Mouse (Mus musculus) liver, embryonic 16.5 days (tissue): ENCODE results near the gene Aatk. TPM values are rescaled to one million over a fixed set of nuclear protein-coding genes. Genes with fewer than 3 reads are reported as not detected.
A peak's percentile ranks its signal among the peaks of the same experiment; 100 is the strongest.

Experiments used
- ATAC-seq: fragments of 200-750 bp; cut with Nextera tagmentation; 2 replicates; pipeline ENCODE4 v1.8.0; 2017; ENCODE audit warnings: low read depth, mild to moderate bottlenecking, moderate number of reproducible peaks, moderate library complexity
- H3K27ac ChIP-seq: fragments of 300-500 bp; sonication (generic); 2 replicates; pipeline ENCODE4 v1.5.1; 2014; ENCODE audit warnings: mild to moderate bottlenecking, low read length
- H3K27me3 ChIP-seq: fragments of 300-500 bp; sonication (generic); 2 replicates; pipeline ENCODE4 v1.6.1; 2014; ENCODE audit warnings: low read depth, low read length, mixed read lengths; ENCODE audit not compliant: control insufficient read depth, insufficient read depth
- H3K36me3 ChIP-seq: fragments of 300-500 bp; sonication (generic); 2 replicates; pipeline ENCODE4 v1.6.1; 2014; ENCODE audit warnings: mild to moderate bottlenecking; ENCODE audit not compliant: control insufficient read depth, insufficient read depth
- H3K4me1 ChIP-seq: fragments of 300-500 bp; sonication (generic); 2 replicates; pipeline ENCODE4 v1.6.1; 2014; ENCODE audit warnings: low read depth, low read length, mixed read lengths; ENCODE audit not compliant: control insufficient read depth
- H3K4me2 ChIP-seq: fragments of 300-500 bp; sonication (generic); 2 replicates; pipeline ENCODE4 v1.6.1; 2014; ENCODE audit warnings: low read depth, low read length, mixed read lengths
- H3K4me3 ChIP-seq: fragments of 300-500 bp; sonication (generic); 2 replicates; pipeline ENCODE4 v1.5.1; 2014; ENCODE audit warnings: low read depth, mild to moderate bottlenecking, low read length
- H3K9ac ChIP-seq: fragments of 300-500 bp; sonication (generic); 2 replicates; pipeline ENCODE4 v1.6.1; 2014; ENCODE audit warnings: low read depth, low read length
- H3K9me3 ChIP-seq: fragments of 300-500 bp; sonication (generic); replicated peaks from 2 replicates; pipeline ENCODE4 v1.6.1; 2016; ENCODE audit warnings: low read length; ENCODE audit not compliant: control insufficient read depth
- WGBS: fragments of 180-500 bp; shearing (Covaris S2); extraction: QIAGEN DNeasy Blood & Tissue Kit; methylation state at CpG from one replicate; pipeline ENCODE4 v1.1.7; 2014; ENCODE audit not compliant: insufficient replicate concordance; 5-methylcytosine and 5-hydroxymethylcytosine counted together
- polyA plus RNA-seq: library from polyadenylated mRNA; unstranded; fragments of >200 nt; fragmentation: Nextera tagmentation; extraction: Ambion mirVana; gene quantifications from 2 replicates; pipeline ENCODE4 v1.2.1, GENCODE M21; 2015

Aatk gene
- polyA plus RNA-seq, 1 experiment from 2014 or later: 0.67 TPM

DNA sequence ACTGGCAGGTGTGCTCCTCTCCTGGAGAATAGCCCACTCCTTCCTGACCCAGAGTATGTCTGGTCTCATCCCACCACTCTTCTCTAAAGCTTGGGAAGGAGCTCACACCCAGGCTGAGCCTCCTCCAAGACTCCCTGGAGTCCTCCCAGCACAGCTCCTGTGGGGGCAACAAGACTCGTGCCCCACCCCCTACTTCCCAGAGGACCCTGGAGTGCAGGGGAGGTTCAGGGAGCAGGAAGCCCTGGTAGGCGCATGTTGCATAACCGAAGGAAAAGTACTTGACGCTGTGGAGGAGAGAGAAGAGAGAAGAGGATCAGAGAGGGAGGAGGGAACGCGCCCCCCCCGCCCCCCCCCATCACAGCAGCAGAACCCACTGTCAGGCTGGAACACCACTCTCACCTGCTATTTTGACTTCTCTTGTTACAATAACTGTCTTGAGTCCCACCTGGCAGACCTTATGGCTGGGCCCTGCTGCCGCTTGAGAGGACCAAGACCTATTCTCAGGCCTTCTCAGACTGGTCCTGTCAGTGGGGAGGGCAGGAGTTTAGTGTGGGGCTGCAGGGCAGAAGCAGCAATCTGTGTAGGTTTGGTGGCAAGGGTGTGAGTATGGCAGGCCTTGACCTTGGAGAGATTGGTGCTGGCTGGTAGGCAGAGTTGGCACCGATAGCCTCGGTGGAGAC lies 56.2 kb downstream of the Aatk start:
- H3K27me3 ChIP-seq: no peaks in the 10 kb centered on the region
- H3K27ac ChIP-seq: no peak overlapping the region
- H3K4me3 ChIP-seq: no peak overlapping the region
- no peaks in the 10 kb centered on the region for H3K9me3 ChIP-seq
- 50% methylated on average over 10 of the region's 10 CpGs for WGBS
- H3K36me3 ChIP-seq: no peaks in the 10 kb centered on the region
- no peaks in the 10 kb centered on the region; the same call in 1 of the 2 replicates for H3K4me1 ChIP-seq
- H3K9ac ChIP-seq: no peak overlapping the region
- H3K4me2 ChIP-seq: no peak overlapping the region
- 0 out of 2 replicates have a peak, but pooled peaks have one; percentile 3 for ATAC-seq

DNA sequence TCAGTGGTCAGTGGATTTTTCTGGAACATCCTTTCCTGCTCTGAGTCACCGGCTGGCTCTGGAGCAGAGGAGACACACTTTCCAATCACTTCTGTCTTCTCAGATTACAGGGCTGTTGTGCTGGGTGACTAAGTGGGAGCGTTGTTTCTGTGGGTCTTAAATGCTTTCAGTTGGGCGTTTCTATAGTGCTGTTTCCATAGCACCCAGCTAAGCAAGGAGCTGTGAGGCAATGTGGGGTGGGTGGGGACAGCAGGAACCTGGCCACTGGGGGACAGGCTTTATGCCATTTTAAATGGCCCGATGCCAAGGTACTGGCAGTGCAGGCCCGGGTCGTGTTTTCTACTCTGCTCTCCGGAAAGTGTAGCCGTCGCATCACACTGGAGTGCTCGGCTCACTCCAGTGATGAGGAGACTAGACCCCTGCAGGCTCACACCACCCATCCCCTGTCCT lies 57.8 kb downstream of the Aatk start:
- H3K4me1 ChIP-seq: no peaks in the 10 kb centered on the region; the same call in 1 of the 2 replicates
- no peaks in the 10 kb centered on the region for H3K9me3 ChIP-seq
- H3K36me3 ChIP-seq: no peaks in the 10 kb centered on the region
- H3K27me3 ChIP-seq: no peaks in the 10 kb centered on the region
- H3K27ac ChIP-seq: no peak overlapping the region
- ATAC-seq: no peak
- H3K4me3 ChIP-seq: no peak overlapping the region
- no peak overlapping the region for H3K4me2 ChIP-seq
- 68% methylated on average over 10 of the region's 10 CpGs for WGBS
- no peak overlapping the region for H3K9ac ChIP-seq

DNA sequence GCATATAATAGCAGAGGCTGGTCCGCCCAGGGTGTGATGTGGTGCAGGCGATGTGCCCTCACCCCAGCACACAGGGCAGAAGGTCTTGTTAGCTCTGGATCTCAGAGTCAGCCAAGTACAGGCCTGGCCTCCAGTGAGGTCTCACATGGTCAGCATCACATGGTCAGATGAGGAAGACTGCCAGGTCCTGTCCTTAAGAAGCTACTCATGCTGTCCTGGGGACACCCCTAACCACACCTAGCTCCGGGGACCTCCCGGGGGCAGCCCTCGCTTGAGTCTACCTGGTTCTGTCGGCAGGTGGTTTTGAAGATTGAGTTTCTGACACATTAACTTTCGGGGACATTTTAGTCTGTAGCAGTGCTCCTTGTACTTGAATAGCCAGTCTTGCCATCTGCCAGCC lies 58.6 kb downstream of the Aatk start:
- no peak overlapping the region for H3K9ac ChIP-seq
- WGBS: 64% methylated on average over 7 of the region's 7 CpGs
- no peaks in the 10 kb centered on the region for H3K36me3 ChIP-seq
- H3K27ac ChIP-seq: no peak overlapping the region
- H3K4me2 ChIP-seq: no peak overlapping the region
- no peak for ATAC-seq
- no peaks in the 10 kb centered on the region; the same call in 1 of the 2 replicates for H3K4me1 ChIP-seq
- H3K27me3 ChIP-seq: no peaks in the 10 kb centered on the region
- no peaks in the 10 kb centered on the region for H3K9me3 ChIP-seq
- H3K4me3 ChIP-seq: no peak overlapping the region

DNA sequence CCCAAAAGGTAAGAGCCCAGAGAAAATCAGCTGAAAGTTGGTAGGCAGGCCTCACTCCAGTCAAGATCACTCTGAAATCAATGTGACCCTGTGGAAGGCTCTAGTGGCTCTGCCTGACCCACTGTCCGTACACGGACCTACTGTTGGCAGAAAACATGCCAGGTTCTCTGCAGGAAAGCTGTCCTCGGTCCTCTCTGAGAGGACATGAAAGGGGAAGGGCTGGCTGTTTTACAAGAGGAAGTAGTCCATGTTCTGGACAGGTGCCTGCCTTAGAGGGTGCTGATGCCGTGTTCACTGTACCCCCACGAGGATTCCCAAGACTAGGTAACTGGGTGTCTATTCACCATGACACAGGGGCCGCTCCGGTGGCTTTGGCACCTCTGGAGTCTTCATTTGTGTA lies 59.1 kb downstream of the Aatk start:
- Histone ChIP-seq H3K27me3 (no peaks in the 10 kb centered on the region), H3K27ac (no peak overlapping the region), H3K9me3 (no peaks in the 10 kb centered on the region), H3K36me3 (no peaks in the 10 kb centered on the region), H3K9ac (no peak overlapping the region), H3K4me1 (no peaks in the 10 kb centered on the region; the same call in 1 of the 2 replicates), H3K4me3 (no peak overlapping the region), H3K4me2 (no peak overlapping the region)
- ATAC-seq: no peak
- WGBS: 60% methylated on average over 7 of the region's 7 CpGs

DNA sequence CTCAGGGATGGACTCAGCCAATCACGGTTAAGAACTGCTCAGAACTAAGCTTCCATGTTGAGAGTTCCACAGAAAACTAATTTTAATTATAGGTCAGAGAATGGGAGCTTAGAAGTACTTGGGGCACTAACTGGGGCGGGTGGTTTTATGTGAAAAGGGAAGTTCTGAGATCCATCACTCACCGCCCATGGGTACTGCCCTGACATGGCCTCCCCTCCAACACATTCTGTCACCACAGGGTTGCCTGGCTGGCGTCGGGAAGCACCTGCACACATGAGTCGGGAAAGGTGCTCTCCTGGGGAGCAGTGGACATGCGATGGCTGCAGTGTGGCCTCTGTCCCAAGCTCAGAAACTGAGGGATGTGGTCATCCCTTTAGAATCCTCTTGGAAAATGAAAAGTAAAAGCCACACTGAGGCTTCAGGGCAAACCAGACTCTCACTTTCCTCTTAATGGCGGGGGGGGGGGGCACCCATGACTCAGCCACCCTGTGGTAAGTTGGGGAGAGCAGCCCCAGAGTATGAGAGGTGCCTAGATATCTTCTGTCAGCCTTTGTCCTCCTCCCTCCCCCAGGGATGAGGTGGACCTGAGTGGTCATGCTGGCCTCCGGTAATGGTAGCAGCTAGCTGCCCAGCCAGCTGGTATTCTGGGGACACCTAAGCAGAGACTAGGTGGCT lies 60.1 kb downstream of the Aatk start:
- H3K4me2 ChIP-seq: no peak overlapping the region
- no peaks in the 10 kb centered on the region for H3K36me3 ChIP-seq
- ATAC-seq: no peak
- H3K4me3 ChIP-seq: no peak overlapping the region
- H3K9me3 ChIP-seq: no peaks in the 10 kb centered on the region
- H3K9ac ChIP-seq: no peak overlapping the region
- no peaks in the 10 kb centered on the region; the same call in 1 of the 2 replicates for H3K4me1 ChIP-seq
- no peak overlapping the region for H3K27ac ChIP-seq
- no peaks in the 10 kb centered on the region for H3K27me3 ChIP-seq
- WGBS: 43% methylated on average over 9 of the region's 9 CpGs

DNA sequence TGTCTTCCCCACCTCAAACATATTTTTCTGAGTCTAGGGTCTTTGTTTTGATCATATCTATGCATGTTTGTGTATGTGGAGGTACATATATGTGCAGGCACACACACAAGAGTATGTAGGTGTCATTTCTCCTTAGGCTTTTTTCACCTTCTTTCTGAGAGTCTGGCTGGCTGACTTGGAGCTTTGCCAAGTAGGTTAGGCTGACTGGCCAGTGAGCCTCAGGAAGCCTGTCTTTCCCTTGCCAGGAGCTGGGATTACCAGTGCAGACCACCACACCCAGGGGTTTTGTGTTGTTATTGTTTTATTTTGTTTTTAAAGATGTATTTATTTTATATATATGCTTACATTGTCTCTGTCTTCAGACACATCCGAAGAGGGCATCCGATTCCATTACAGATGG lies 63.8 kb downstream of the Aatk start:
- H3K27ac ChIP-seq: no peak overlapping the region
- no peak overlapping the region for H3K4me2 ChIP-seq
- WGBS: 75% methylated on average over 2 of the region's 2 CpGs
- H3K4me1 ChIP-seq: no peaks in the 10 kb centered on the region; the same call in 1 of the 2 replicates
- H3K9ac ChIP-seq: no peak overlapping the region
- H3K4me3 ChIP-seq: no peak overlapping the region
- H3K9me3 ChIP-seq: no peaks in the 10 kb centered on the region
- no peaks in the 10 kb centered on the region for H3K36me3 ChIP-seq
- no peaks in the 10 kb centered on the region for H3K27me3 ChIP-seq
- ATAC-seq: no peak

DNA sequence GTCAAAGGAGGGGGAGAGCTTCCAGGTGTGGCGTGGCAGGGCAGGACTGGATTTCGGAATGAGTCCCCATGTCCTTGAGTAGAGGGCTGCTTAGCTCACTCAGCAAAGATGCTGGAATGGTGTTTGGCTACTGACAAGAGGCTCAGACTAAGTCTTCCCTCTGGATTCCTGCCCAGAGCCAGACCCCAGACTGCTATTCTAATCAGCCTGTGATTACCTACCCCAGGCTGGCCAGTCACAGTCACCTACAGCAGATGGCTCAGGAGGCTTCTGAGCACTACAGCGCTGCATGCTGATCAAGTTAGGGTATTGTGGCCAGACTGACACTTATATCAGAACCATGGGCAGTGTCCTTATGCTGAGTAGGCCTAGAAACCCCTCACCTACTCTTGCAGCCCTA lies 64.7 kb downstream of the Aatk start:
- no peak for ATAC-seq
- H3K36me3 ChIP-seq: no peaks in the 10 kb centered on the region
- no peak overlapping the region for H3K4me3 ChIP-seq
- WGBS: 71% methylated on average over 3 of the region's 3 CpGs
- H3K9me3 ChIP-seq: no peaks in the 10 kb centered on the region
- no peak overlapping the region for H3K27ac ChIP-seq
- no peaks in the 10 kb centered on the region; the same call in 1 of the 2 replicates for H3K4me1 ChIP-seq
- no peaks in the 10 kb centered on the region for H3K27me3 ChIP-seq
- H3K9ac ChIP-seq: no peak overlapping the region
- no peak overlapping the region for H3K4me2 ChIP-seq

DNA sequence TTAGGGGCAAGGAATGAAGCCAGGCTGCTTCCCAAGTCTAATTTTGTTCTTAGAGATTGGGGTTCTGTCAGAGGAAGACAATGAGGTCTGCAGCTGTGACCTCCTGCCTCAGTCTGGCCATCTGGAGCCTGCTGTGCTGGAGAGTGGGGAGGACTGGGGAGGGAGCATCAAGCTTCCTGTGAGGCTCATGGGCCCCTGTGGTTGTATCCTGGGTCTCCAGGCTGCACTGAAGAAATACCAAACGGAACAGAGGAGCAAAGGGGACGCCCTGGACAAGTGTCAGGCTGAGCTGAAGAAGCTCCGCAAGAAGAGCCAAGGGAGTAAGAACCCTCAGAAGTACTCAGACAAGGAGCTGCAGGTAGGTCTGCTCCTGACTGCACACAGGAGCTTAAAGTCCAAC lies 65.2 kb downstream of the Aatk start:
- 51% methylated on average over 3 of the region's 3 CpGs for WGBS

More for the DNA sequence above, 65.2 kb downstream of the Aatk start:
- Histone ChIP-seq H3K9me3 (no peaks in the 10 kb centered on the region), H3K27me3 (no peaks in the 10 kb centered on the region), H3K9ac (no peak overlapping the region), H3K4me1 (no peaks in the 10 kb centered on the region; the same call in 1 of the 2 replicates), H3K4me3 (no peak overlapping the region), H3K36me3 (no peaks in the 10 kb centered on the region), H3K4me2 (no peak overlapping the region), H3K27ac (no peak overlapping the region)
- ATAC-seq: no peak
